Mouse (Mus musculus) kidney, adult 2 months (tissue): Measurements from ENCODE around the gene Wdr26. TPM values are rescaled to one million over a fixed set of nuclear protein-coding genes. Genes with fewer than 3 reads are reported as not detected.
A peak's percentile ranks its signal among the peaks of the same experiment; 100 is the strongest.

ENCODE experiments used
- DNase-seq: peaks from one replicate; pipeline ENCODE4 v3.0.0; 2021
- H3K27ac ChIP-seq: fragments of 200-500 bp; 2 replicates; pipeline ENCODE4 v1.5.1; 2012; ENCODE audit warnings: low read depth, low read length, control low read depth, inconsistent platforms; ENCODE audit not compliant: insufficient read depth
- H3K27me3 ChIP-seq: fragments of 200-500 bp; replicated peaks from 2 replicates; pipeline ENCODE4 v1.6.1; 2012; ENCODE audit warnings: mild to moderate bottlenecking, moderate library complexity, low read length, inconsistent platforms; ENCODE audit not compliant: control insufficient read depth, insufficient read depth
- H3K36me3 ChIP-seq: fragments of 200-500 bp; 2 replicates; pipeline ENCODE4 v1.6.1; 2012; ENCODE audit warnings: mild to moderate bottlenecking, moderate library complexity, low read length, inconsistent platforms; ENCODE audit not compliant: control insufficient read depth, insufficient read depth
- H3K4me1 ChIP-seq: fragments of 200-500 bp; 2 replicates; pipeline ENCODE4 v1.6.1; 2011; ENCODE audit warnings: low read length; ENCODE audit not compliant: control insufficient read depth, insufficient read depth
- H3K4me3 ChIP-seq: fragments of 200-500 bp; 2 replicates; pipeline ENCODE4 v1.5.1; 2011; ENCODE audit warnings: mild to moderate bottlenecking, low read depth, low read length, control low read depth; ENCODE audit not compliant: insufficient read depth
- CTCF ChIP-seq: fragments of 200-500 bp; conservative IDR thresholded peaks from 2 replicates; pipeline ENCODE4 v1.5.1; 2011; ENCODE audit warnings: low read depth, mild to moderate bottlenecking, control low read depth, low read length, moderate library complexity, mixed read lengths; ENCODE audit not compliant: insufficient read depth, insufficient read length
- POLR2A ChIP-seq: fragments of 200-500 bp; IDR thresholded peaks from one replicate; pipeline ENCODE4 v1.6.1; 2011; ENCODE audit warnings: low read depth, low read length, control low read depth
- WGBS: fragments of 180-500 bp; shearing (Covaris S2); methylation state at CpG from one replicate; pipeline ENCODE4 v1.1.7; 2018; 5-methylcytosine and 5-hydroxymethylcytosine counted together
- polyA plus RNA-seq: library from polyadenylated mRNA; depleted of rRNA; stranded (reverse); fragments of >200 nt; gene quantifications from 2 replicates; pipeline ENCODE4 v1.2.3, GENCODE M21; 2012

Wdr26 gene
- polyA plus RNA-seq, 1 experiment = 32.1 TPM

DNA sequence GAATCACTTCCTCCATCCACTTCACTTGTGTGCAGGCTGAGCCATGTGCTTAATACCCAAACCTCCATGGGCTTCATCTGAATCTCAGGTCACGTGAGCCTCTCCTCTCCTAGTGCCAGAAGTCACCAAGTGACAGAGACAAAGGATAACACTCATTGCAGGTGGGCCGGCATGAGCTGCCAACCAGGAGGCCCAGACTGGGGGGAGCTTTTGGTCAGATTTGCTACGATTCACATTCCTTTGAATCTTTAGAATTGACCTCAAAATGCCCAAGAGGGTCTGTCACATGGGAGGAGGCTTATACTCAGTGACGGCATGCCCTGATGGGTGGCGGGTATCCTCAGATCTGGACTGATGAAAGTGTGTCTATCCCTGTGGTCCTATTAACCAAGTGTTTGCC lies 16.8 kb upstream of the Wdr26 start:
- Histone ChIP-seq H3K27ac (no peak overlapping the region), H3K36me3 (no peaks in the 10 kb centered on the region), H3K4me3 (no peak overlapping the region), H3K27me3 (no peaks in the 10 kb centered on the region), H3K4me1 (no peaks in the 10 kb centered on the region)
- WGBS = 85% methylated on average over 5 of the region's 5 CpGs
- no peak for DNase-seq
- TF ChIP-seq CTCF = no peak
- TF ChIP-seq POLR2A = no peak

- no peak for DNase-seq
- H3K27me3 ChIP-seq = no peaks in the 10 kb centered on the region
- WGBS = 70% methylated on average over 11 of the region's 11 CpGs
- H3K27ac ChIP-seq = no peak overlapping the region
- H3K36me3 ChIP-seq = no peaks in the 10 kb centered on the region
- TF ChIP-seq POLR2A (no peak), CTCF (no peak)
- H3K4me1 ChIP-seq = no peaks in the 10 kb centered on the region
- H3K4me3 ChIP-seq = no peak overlapping the region
Measured at GRCm38 (mm10) chr1:181227804-181228203, 16.0 kb upstream of the Wdr26 start.

- no peaks in the 10 kb centered on the region for H3K36me3 ChIP-seq
- 43% methylated on average over 11 of the region's 11 CpGs for WGBS
- H3K4me1 ChIP-seq = no peaks in the 10 kb centered on the region
- no peak overlapping the region for H3K4me3 ChIP-seq
- no peak overlapping the region for H3K27ac ChIP-seq
- TF ChIP-seq POLR2A (no peak), CTCF (no peak)
- DNase-seq = peak; percentile 36
- no peaks in the 10 kb centered on the region for H3K27me3 ChIP-seq
Measured at GRCm38 (mm10) chr1:181226850-181227249, 15.0 kb upstream of the Wdr26 start.

GRCm38 (mm10) chr1:181225281-181225680 lies 13.5 kb upstream of the Wdr26 start:
- H3K4me1 ChIP-seq = no peaks in the 10 kb centered on the region
- no peaks in the 10 kb centered on the region for H3K36me3 ChIP-seq
- H3K27me3 ChIP-seq = no peaks in the 10 kb centered on the region
- H3K4me3 ChIP-seq = no peak overlapping the region
- no peak overlapping the region for H3K27ac ChIP-seq
- DNase-seq = no peak
- 69% methylated on average over 5 of the region's 5 CpGs for WGBS
- TF ChIP-seq CTCF (no peak), POLR2A (no peak)

- TF ChIP-seq POLR2A (no peak), CTCF (no peak)
- no peak for DNase-seq
- H3K36me3 ChIP-seq = no peaks in the 10 kb centered on the region
- H3K27ac ChIP-seq = no peak overlapping the region
- no peak overlapping the region for H3K4me3 ChIP-seq
- no peaks in the 10 kb centered on the region for H3K4me1 ChIP-seq
- H3K27me3 ChIP-seq = no peaks in the 10 kb centered on the region
- 57% methylated on average over 1 of the region's 1 CpGs for WGBS
Measured at GRCm38 (mm10) chr1:181222041-181222440, 10.2 kb upstream of the Wdr26 start.

GRCm38 (mm10) chr1:181216315-181216714 lies 4.5 kb upstream of the Wdr26 start:
- 79% methylated on average over 4 of the region's 4 CpGs for WGBS
- TF ChIP-seq POLR2A (no peak), CTCF (no peak)
- H3K4me1 ChIP-seq = no peaks in the 10 kb centered on the region; the same call in 1 of the 2 replicates

GRCm38 (mm10) chr1:181214296-181215035 lies 2.7 kb upstream of the Wdr26 start:
- H3K27ac ChIP-seq = no peak overlapping the region

More at GRCm38 (mm10) chr1:181216315-181216714, 4.5 kb upstream of the Wdr26 start:
- no peak overlapping the region for H3K27ac ChIP-seq
- H3K36me3 ChIP-seq = no peaks in the 10 kb centered on the region
- H3K27me3 ChIP-seq = no peaks in the 10 kb centered on the region
- H3K4me3 ChIP-seq = no peak overlapping the region
- no peak for DNase-seq

More at GRCm38 (mm10) chr1:181214296-181215035, 2.7 kb upstream of the Wdr26 start:
- no peaks in the 10 kb centered on the region for H3K36me3 ChIP-seq
- H3K4me3 ChIP-seq = no peak overlapping the region
- WGBS = 89% methylated on average over 8 of the region's 8 CpGs
- no peaks in the 10 kb centered on the region for H3K27me3 ChIP-seq
- H3K4me1 ChIP-seq = peaks cover 7% of the 10 kb centered on the region; the same call in 1 of the 2 replicates
- DNase-seq = no peak
- TF ChIP-seq POLR2A (no peak), CTCF (no peak)
